Mouse (Mus musculus): ENCODE results near the gene Prdx6.

Gene Prdx6

GRCm38 (mm10) chr1:161250604-161251416 is at the start of gene Prdx6:
Gene Prdx6, minus strand, starts transcription at chr1:161251219.
- DNase-seq: peak; percentile 80

GRCm38 (mm10) chr1:161288256-161288655 is 37.2 kb upstream of the Prdx6 start:
- DNase-seq: no peak

- peak; percentile 51 for DNase-seq
Measured at GRCm38 (mm10) chr1:161286726-161287310, 35.8 kb upstream of the Prdx6 start.

- DNase-seq: no peak
Measured at GRCm38 (mm10) chr1:161281054-161281688, 30.2 kb upstream of the Prdx6 start.

GRCm38 (mm10) chr1:161279244-161279908 is 28.4 kb upstream of the Prdx6 start:
- DNase-seq: no peak

GRCm38 (mm10) chr1:161273486-161273885 is 22.5 kb upstream of the Prdx6 start:
- no peak for DNase-seq

GRCm38 (mm10) chr1:161271461-161271810 is 20.4 kb upstream of the Prdx6 start:
- no peak for DNase-seq

GRCm38 (mm10) chr1:161270776-161271460 is 19.9 kb upstream of the Prdx6 start:
- no peak for DNase-seq

- no peak for DNase-seq
Measured at GRCm38 (mm10) chr1:161269346-161269745, 18.3 kb upstream of the Prdx6 start.

- no peak for DNase-seq
Measured at GRCm38 (mm10) chr1:161268884-161269283, 17.9 kb upstream of the Prdx6 start.

GRCm38 (mm10) chr1:161268116-161268515 is 17.1 kb upstream of the Prdx6 start:
- DNase-seq: no peak

- no peak for DNase-seq
Measured at GRCm38 (mm10) chr1:161264961-161265360, 13.9 kb upstream of the Prdx6 start.

GRCm38 (mm10) chr1:161263584-161263983 is 12.6 kb upstream of the Prdx6 start:
- no peak for DNase-seq

- DNase-seq: no peak
Measured at GRCm38 (mm10) chr1:161262542-161262941, 11.5 kb upstream of the Prdx6 start.

GRCm38 (mm10) chr1:161260761-161261160 is 9.7 kb upstream of the Prdx6 start:
- DNase-seq: no peak

GRCm38 (mm10) chr1:161259142-161259541 is 8.1 kb upstream of the Prdx6 start:
- DNase-seq: no peak

GRCm38 (mm10) chr1:161258331-161258730 is 7.3 kb upstream of the Prdx6 start:
- DNase-seq: no peak

- no peak for DNase-seq
Measured at GRCm38 (mm10) chr1:161256918-161257317, 5.9 kb upstream of the Prdx6 start.

- DNase-seq: no peak
Measured at GRCm38 (mm10) chr1:161254361-161254760, 3.3 kb upstream of the Prdx6 start.

GRCm38 (mm10) chr1:161252901-161253300 is 1.9 kb upstream of the Prdx6 start:
- DNase-seq: no peak

- DNase-seq: no peak
Measured at GRCm38 (mm10) chr1:161252365-161252764, 1.3 kb upstream of the Prdx6 start.

GRCm38 (mm10) chr1:161251417-161252265 is 622 bp upstream of the Prdx6 start:
- no peak for DNase-seq
